Mouse (Mus musculus): Measurements from ENCODE around the gene Vps29.

GRCm38 (mm10) chr5:122391178-122391785, 37.1 kb downstream of the Vps29 start:
- TF ChIP-seq CTCF (IDR thresholded peaks at IDR 0.05; ENCODE audit: insufficient read depth, low read depth, low read length) (no peak), POLR2A (IDR thresholded peaks at IDR 0.05; ENCODE audit: insufficient read depth, low read depth, low read length) (no peak)

Measured in olfactory bulb, adult 2 months (tissue).